Mouse (Mus musculus) spleen, adult 2 months (tissue): ENCODE data around the gene Fbxo47.

Experiments used
- CTCF ChIP-seq: fragments of 200-500 bp; IDR thresholded peaks from 2 replicates; pipeline ENCODE4 v1.5.1; 2011; ENCODE audit warnings: mild to moderate bottlenecking, inconsistent platforms; ENCODE audit not compliant: insufficient read depth, insufficient read length, insufficient replicate concordance; ENCODE audit errors: extremely low read depth
- POLR2A ChIP-seq: fragments of 200-500 bp; IDR thresholded peaks from 2 replicates; pipeline ENCODE4 v1.6.1; 2011; ENCODE audit warnings: low read depth, low read length, inconsistent platforms

DNA sequence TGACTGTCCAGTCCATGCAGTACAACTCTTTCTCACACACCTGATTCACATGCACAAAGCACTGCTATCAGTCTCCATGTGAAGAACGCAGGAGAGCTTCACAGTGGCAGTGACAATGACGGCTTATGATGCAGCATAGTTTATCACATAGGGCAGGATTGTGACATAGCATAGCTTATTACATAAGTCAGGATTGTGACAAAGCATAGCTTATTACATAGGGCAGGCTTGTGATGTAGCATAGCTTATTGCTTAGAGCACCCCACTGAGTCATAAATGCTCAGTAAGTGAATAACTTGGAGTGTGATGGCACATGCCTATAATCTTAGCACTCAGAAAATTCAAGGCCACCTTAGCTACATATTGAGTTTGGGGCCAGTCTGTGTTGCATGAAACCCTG is 28.5 kb downstream of the Fbxo47 start:
- no peak for TF ChIP-seq CTCF
- no peak for TF ChIP-seq POLR2A
